Mouse (Mus musculus) gastrocnemius, adult 8-10 months (tissue): Measurements from ENCODE around the gene Nup93. TPM values are rescaled to one million over a fixed set of nuclear protein-coding genes. Genes with fewer than 3 reads are reported as not detected.
A peak's percentile ranks its signal among the peaks of the same experiment; 100 is the strongest.

Source experiments
- DNase-seq, 2 experiments: peaks; one replicate each; pipeline ENCODE4 v3.0.0; 2022; ENCODE audit warnings: low spot score in 2 of 2
- microRNA-seq: library from miRNA; unstranded; fragments of <30 nt; microRNA quantifications from one replicate; pipeline ENCODE4 v1.2.0, GENCODE M21; 2022
- total RNA-seq, 4 experiments: library from RNA; stranded (reverse); gene quantifications; 2 replicates each; pipeline ENCODE4 v1.2.4; 2022

The Nup93 gene
- total RNA-seq, 4 experiments from 2014 or later: 9.7 to 14.2 (median 12.1) TPM

GRCm38 (mm10) chr8:94361774-94362431, 147.5 kb downstream of the Nup93 start:
- no peak for DNase-seq

- no peak for DNase-seq
Observed at GRCm38 (mm10) chr8:94362607-94363239, 148.4 kb downstream of the Nup93 start.

GRCm38 (mm10) chr8:94363288-94363688, 148.9 kb downstream of the Nup93 start:
- peak; percentile 54 to 73 for DNase-seq

GRCm38 (mm10) chr8:94363906-94364305, 149.5 kb downstream of the Nup93 start:
- peak; percentile 63 to 66 for DNase-seq

GRCm38 (mm10) chr8:94364686-94365312, 150.4 kb downstream of the Nup93 start:
- DNase-seq: no peak

- DNase-seq: no peak
Observed at GRCm38 (mm10) chr8:94365410-94365981, 151.1 kb downstream of the Nup93 start.

Small RNA genes within 50 kb of the gene (microRNA-seq; reads per million reads assigned to microRNA genes)
- gene Mir138-2: 16.6 reads per million, percentile 14 among the genes with 10 or more reads in this experiment

Other genes starting within 250 kb of the Nup93 start
- gene Amfr, start 201.7 kb upstream of the Nup93 start, total RNA-seq: 100 to 1,000 TPM; 115 to 150 (median 130) TPM
- 10 to 100 TPM in 2 of 4 experiments, 1 to 10 TPM in 2; 7.7 to 11.0 (median 9.8) TPM for gene Nudt21, start 177.5 kb upstream of the Nup93 start, total RNA-seq
- 10 to 100 TPM; 23.9 to 30.7 (median 27.2) TPM for gene Ogfod1, start 177.4 kb upstream of the Nup93 start, total RNA-seq
- gene Bbs2, start 115.6 kb upstream of the Nup93 start, total RNA-seq: 1 to 10 TPM; 2.5 to 3.9 (median 3.6) TPM
- not detected for gene Mt4, start 77.4 kb upstream of the Nup93 start, total RNA-seq
- 1 to 10 TPM in 3 of 4 experiments, not detected in 1; 2.0 to 2.4 (median 2.2) TPM for gene Mt3, start 62.0 kb upstream of the Nup93 start, total RNA-seq
- gene Mt2, start 41.9 kb upstream of the Nup93 start, total RNA-seq: 10 to 100 TPM; 12.9 to 75.1 (median 15.1) TPM
- gene Mt1, start 35.5 kb upstream of the Nup93 start, total RNA-seq: 10 to 100 TPM; 11.7 to 74.5 (median 17.7) TPM
- not detected for gene Slc12a3, start 114.6 kb downstream of the Nup93 start, total RNA-seq
- 100 to 1,000 TPM; 117 to 134 (median 124) TPM for gene Herpud1, start 171.9 kb downstream of the Nup93 start, total RNA-seq
- 1 to 10 TPM in 1 of 4 experiments, under 1 TPM in 3; 0.44 to 1.1 (median 0.65) TPM for gene Nlrc5, start 219.8 kb downstream of the Nup93 start, total RNA-seq